Mouse (Mus musculus) 3T3-L1 (cell line): ENCODE results near the gene Tmem59l.
A peak's percentile ranks its signal among the peaks of the same experiment; 100 is the strongest.
"Not testable (repeated sequence)": the region's sequence is repeated elsewhere in the genome, so short reads cannot be mapped to it uniquely, and the experiment has no call there.

Source experiments
- DNase-seq: peaks from one replicate; pipeline ENCODE4 v3.0.0-alpha.2; 2015; ENCODE audit warnings: low read depth, low spot score

Gene Tmem59l

GRCm38 (mm10) chr8:70486941-70487520 is at the start of gene Tmem59l:
Tmem59l (minus strand) TSS chr8:70487358.
- no peak for DNase-seq

GRCm38 (mm10) chr8:70535701-70536100 is 48.5 kb upstream of the Tmem59l start:
- peak; percentile 64 for DNase-seq

GRCm38 (mm10) chr8:70535221-70535620 is 48.1 kb upstream of the Tmem59l start:
- DNase-seq: no peak

- no peak for DNase-seq
These were observed 47.1 kb upstream of the Tmem59l start for GRCm38 (mm10) chr8:70534281-70534680.

- DNase-seq: peak; percentile 55
These were observed 43.2 kb upstream of the Tmem59l start for GRCm38 (mm10) chr8:70530314-70530713.

GRCm38 (mm10) chr8:70529741-70530161 is 42.6 kb upstream of the Tmem59l start:
- DNase-seq: peak; percentile 76

GRCm38 (mm10) chr8:70529299-70529698 is 42.1 kb upstream of the Tmem59l start:
- DNase-seq: no peak

GRCm38 (mm10) chr8:70528182-70528797 is 41.1 kb upstream of the Tmem59l start:
- peak; percentile 41 for DNase-seq

GRCm38 (mm10) chr8:70527512-70528181 is 40.5 kb upstream of the Tmem59l start, which contains the start of the genes Fkbp8 and Kxd1:
Fkbp8 (plus strand) TSS chr8:70527724.
Kxd1 (minus strand) TSS chr8:70527956.
- DNase-seq: peak; percentile 94

GRCm38 (mm10) chr8:70527111-70527511 is 40.0 kb upstream of the Tmem59l start:
- no peak for DNase-seq

GRCm38 (mm10) chr8:70522592-70523403 is 35.6 kb upstream of the Tmem59l start:
- peak; percentile 100 for DNase-seq

GRCm38 (mm10) chr8:70519606-70520005 is 32.4 kb upstream of the Tmem59l start:
- DNase-seq: peak; percentile 58

- peak; percentile 66 for DNase-seq
These were observed 31.9 kb upstream of the Tmem59l start for GRCm38 (mm10) chr8:70519043-70519442.

GRCm38 (mm10) chr8:70517940-70518643 is 30.9 kb upstream of the Tmem59l start:
- no peak for DNase-seq

- DNase-seq: peak; percentile 92
These were observed 26.3 kb upstream of the Tmem59l start for GRCm38 (mm10) chr8:70513441-70513840.

- DNase-seq: no peak
These were observed 25.2 kb upstream of the Tmem59l start for GRCm38 (mm10) chr8:70512253-70512903.

GRCm38 (mm10) chr8:70511770-70512169 is 24.6 kb upstream of the Tmem59l start:
- no peak for DNase-seq

GRCm38 (mm10) chr8:70511174-70511573 is 24.0 kb upstream of the Tmem59l start:
- not testable (repeated sequence) for DNase-seq

GRCm38 (mm10) chr8:70510228-70510915 is 23.2 kb upstream of the Tmem59l start, which contains the start of gene Uba52:
Uba52 (minus strand) TSS chr8:70510801.
- peak; percentile 98 for DNase-seq
